Mouse (Mus musculus) right cerebral cortex, postnatal 4 days (tissue): Measurements from ENCODE around the gene Cacna2d1.

Source experiments
- DNase-seq: peaks from one replicate; pipeline ENCODE4 v3.0.0-alpha.2; 2022

Cacna2d1 gene

DNA sequence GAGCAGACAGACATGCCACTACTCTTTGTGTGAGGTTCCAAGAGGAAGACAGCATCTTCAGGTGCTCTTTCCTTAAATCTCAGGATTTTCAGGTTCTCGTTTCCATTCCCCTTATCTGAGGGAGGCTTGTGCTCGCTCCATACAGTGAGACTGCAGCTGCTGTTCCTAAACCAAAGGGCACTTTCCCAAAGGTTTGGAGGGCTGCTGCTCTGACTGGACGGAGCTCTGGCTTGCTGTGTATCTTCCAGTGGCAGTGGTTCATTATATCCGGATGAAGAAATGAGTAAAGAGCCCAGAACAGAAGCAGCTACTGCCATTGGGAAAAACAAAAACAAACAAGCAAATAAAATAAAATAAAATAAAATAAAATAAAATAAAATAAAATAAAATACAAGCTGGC, 359.3 kb downstream of the Cacna2d1 start:
- no peak for DNase-seq

DNA sequence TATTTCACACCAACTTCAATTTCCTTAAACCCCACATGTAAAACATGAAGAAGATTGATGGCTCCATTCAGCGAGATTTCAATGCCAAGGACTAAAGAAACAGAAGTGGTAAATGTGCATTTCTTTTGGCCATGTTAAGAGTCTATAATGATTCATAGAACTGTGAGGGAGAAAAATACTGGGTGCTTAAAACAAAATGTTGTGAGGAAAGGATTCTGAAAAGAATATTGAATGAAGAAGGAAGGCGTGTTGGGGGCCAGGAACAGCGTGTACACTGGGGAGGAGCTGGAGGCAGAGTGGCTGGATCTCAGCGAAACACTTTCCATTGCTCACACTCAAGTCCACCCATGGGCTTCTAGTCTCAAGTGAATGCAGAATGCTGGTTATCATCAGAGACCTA, 360.2 kb downstream of the Cacna2d1 start:
- no peak for DNase-seq

DNA sequence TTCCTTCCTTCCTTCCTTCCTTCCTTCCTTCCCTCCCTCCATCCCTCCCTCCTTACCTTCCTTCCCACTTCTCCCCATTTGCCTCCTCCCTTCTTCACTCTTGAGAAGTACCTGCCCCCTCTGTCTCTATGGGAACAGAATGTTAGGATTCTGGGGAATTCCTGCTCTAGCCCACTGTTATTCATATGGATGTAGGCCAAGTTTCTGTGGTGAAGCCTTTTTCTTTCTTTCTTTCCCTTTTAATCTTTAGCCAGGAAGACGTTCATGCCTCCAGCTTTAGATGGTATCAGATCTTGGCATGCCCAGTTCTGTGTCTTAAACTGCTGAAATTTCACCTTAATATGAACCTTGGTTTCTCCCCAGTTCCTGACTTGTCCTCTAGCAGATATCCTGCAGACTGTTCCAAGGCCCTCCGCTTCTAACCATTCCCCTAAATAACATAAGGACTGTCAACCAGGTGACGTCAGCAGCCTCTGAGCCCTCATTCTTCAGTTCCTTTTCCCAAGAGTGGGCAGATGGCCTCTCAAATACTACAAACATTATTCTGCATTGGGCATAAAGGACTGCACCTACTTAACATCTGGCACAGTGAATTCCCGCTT, 362.8 kb downstream of the Cacna2d1 start:
- DNase-seq, result no peak

DNA sequence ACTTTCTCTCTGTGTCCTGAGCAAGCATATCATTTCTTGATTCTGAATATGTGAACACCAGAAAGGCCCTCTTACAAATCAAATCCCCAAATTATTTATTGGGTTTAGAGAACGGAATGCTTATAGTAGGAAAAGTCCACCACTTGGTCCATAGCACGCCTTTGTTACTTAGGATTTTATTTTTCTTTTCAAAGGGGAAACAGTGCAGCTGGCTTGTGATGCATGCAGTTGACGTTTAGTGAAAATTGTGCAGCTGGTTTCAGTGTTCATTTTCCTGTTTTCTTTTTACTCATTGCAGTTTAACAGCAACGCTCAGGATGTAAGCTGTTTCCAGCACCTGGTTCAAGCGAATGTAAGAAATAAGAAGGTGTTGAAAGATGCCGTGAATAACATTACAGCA, 365.1 kb downstream of the Cacna2d1 start:
- DNase-seq, result no peak

DNA sequence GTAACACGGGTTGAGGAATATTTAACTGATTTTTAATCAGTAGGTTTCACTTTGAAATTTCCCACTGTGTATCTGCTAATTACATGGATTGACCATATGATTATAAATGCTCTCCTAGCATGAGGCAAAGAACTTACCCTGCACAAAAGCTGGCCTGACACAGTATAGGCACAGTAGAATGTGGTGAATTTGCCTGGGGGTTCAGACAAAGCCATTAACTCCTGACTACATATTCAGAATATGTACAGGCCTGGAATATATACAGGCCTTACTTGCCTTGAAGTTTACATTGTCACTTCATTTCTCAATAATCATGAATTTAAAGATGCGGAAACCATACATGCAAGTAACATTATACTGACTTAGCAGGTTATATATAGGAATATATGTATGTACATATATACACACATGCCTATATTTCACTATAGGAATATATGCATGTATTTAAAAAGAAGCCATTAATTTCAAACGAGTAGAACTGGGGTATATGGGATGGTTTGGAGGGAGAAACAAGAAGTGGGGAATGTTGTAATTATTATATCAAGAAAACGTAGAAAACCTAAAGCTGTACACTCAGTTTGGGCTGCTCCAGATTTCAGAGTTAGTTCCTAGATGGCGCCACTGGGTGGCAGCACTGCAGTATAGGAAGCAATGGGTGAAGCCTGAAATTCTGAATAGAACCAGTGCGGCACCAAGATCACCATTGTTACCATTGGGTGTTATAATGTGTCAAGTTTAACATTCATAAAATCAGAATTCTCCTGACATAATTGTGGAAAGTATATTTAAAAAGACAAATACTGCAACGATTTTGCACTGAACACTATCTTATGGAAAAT, 374.9 kb downstream of the Cacna2d1 start:
- DNase-seq, result peak; percentile 81

DNA sequence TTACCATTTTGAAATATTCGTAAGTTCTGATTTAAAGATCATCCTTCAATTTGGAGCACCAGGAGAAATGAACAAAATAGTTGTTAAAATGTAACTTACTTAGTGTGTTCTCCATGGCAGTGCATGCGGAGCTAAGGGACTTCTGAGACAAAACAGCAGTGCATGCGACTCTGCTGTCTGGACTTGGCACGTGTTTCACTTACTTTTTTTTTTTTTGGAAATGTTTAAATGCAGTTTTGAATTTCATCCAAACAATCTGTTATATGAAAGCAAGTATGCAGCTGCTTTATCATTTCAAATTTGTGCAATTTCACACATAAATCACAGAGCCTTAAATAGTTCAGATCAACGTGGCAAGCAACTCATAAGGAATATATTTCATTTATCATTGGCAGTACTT, 379.8 kb downstream of the Cacna2d1 start:
- no peak for DNase-seq

DNA sequence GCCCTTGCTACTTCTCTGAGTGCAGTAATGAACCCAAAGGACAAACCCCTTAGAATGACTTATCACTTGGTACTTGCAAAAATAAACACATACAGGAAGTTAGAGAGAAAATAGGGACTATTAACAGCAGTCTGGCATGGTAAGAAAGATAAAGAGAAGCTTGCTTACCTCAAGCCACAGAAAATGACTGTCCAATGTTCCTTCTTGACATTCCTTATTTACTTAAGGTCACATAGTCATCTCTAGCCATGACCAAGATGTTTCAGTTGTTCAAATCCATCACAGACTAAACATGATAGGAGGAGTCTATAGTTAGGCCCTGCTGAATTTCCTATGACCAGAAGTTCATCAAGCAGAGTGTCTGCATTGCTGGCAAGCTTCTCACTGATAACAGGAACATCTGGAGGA, 381.5 kb downstream of the Cacna2d1 start:
- DNase-seq, result no peak

DNA sequence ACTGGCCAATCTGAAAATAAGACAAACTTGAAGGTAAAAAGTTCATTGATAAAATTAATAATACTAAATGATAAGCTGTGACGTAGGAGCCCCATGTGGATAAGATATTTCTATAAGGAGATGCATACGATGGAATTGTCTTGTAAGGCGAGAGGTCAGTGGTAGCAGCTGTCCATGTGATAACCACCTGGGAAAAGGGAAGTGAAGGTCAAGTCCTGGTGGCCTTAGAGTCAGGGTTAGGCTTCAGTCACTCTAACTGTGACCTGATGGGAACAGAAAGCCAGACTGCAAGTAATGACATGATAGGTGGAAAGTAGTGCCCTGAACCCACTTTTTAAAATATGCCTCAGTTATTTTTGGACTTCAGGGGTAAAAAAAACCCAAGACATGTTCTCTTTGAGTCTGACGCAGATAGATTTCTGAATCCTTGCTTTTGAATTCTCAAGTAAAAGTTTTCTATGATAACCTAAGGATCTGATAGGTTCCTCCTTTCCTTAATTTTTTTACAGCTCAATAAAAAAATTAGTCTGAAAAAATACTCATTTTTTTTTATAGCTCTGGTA, 383.3 kb downstream of the Cacna2d1 start:
- DNase-seq, result no peak

DNA sequence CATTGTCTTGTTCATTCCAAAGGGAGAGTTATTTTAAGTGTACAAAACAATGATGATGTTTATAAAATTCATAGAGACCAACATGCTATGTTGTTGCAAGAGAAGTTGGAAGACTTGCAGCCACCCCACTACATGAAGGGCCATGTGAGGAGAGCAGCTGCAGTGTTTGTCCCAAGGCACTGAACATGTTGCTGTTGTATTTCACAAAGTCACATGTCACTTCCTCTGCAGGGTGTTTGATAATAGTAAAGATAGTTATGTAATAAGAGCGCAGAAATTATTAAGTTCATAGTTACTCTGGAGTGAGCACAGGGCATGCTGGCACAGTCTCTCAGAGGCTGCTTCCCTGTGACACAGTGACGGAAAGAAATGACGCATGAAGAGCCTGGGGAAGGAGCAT, 392.1 kb downstream of the Cacna2d1 start:
- no peak for DNase-seq

DNA sequence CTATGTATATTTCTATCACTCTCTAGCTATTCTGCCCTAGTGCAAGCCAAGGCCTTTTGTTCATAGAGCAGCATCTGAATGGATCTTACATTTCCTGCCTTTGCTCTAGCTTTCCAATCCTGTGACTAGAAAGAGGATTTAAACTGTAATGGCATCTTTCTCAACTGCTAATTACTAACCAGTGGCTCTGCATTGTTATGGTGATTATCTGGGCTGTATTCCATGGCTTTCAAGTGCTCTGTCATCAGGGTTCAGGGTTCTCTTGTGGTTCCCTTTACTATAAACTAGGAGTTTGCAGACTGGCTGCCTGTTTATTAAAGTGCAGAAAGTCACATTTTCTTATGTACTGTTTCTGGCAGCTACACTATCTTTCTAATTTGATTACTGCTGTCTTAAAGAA, 410.9 kb downstream of the Cacna2d1 start:
- DNase-seq, result no peak

DNA sequence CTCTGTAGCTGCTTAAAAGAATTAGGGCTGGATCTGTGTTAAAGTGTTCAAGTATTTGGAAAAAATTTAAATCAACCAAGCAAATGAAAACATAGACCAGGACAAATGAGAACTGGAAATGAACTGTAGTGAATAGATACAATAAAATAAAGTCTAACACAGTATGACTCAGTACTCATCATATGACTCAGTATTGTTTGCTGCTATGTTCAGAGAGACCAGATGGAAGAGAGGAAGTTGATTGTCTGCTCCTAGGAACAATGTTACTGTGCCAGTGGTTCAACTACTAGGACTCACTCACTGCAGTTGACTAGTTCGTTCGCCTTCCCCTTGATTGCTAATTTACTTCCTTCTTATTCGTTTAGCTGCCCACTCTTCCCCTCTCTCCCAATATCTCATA, 421.3 kb downstream of the Cacna2d1 start:
- no peak for DNase-seq

DNA sequence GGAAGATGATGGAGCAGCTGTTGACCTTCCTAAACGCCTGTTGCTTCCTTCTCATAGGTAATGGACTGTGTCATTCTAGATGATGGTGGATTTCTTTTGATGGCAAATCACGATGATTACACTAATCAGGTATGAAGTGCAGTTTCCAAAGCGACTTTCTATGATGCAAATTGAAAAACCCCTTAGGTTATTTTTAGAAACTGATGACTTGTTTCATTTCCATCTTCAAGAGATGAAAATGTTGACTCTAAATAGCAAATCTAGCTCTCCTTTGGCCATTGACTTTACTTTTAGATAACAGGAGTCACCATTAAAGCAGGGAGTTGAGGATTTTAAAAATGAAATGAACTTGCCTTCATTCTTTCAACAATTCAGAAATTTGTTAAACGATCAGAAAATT, 423.2 kb downstream of the Cacna2d1 start:
- DNase-seq, result no peak

DNA sequence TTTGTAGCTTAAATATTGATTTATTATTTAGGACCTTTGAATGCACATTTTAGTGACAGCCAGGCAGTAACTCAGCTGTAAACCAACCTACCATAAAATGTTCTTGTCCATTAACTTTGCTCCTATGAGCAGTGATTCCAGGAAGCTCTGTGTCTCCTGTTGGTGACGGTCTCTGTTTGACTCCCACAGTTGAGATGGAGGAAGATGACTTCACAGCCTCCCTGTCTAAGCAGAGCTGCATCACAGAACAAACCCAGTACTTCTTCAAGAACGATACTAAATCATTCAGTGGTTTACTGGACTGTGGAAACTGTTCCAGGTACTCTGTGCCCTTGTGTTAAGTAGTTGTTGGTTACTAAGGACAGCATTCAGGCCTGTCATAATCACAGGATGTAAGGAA, 427.6 kb downstream of the Cacna2d1 start:
- DNase-seq, result no peak

DNA sequence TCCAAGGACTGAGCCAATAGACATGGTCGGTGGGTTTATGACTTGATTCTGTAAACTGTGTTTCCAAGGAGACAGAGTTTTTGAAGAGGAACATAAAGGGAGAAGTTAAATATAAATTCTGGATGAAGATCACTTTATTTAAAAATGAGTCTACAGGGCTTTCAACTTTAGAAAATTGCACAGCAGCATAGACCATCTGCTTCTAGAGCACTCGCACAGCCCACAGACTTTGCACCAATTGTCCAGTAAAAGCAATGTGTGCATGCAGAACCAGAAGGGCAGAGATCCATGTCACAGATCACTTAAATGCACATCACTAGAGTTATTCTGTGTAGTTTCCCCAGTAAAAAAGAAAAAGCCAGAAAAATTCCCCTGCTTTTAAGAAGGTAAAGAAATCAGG, 428.7 kb downstream of the Cacna2d1 start:
- DNase-seq, result no peak

DNA sequence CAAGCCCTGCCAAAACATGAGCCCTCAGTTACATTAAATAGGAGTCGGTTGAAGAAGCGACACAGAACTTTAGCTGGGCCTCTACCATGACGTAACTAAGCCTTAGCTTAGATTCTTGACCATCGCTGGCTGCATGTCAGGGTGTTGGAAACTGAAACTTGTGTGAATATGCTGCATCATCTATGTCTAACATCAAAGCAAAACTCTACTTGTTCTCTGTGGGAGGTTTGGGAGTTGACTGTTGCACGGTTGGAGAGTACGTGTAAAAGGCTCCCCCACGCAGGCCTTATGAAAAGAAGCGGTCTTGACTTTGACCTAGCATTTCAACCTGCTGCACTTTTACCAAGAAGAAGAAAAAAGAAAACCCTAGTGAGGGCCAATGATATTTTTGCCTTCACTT, 436.2 kb downstream of the Cacna2d1 start:
- DNase-seq, result no peak

DNA sequence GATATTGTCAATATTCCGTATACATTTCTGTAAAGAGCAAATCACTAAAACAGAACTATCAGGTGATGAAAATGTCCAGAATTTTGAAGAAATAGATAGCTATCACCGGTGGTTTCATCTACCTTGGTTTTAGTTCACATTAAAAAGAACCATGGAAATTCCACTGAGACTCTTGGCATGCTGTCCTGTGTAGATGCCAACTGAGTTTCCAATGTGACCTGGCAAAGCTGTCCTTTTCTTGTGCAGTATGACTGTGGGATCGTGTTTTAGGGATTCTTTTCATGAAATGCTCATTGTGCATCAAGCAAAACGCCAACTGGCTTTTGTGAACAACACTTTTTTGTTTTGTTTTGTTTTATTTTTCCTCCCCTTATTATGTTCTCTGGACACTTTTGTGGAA, 439.5 kb downstream of the Cacna2d1 start:
- no peak for DNase-seq

DNA sequence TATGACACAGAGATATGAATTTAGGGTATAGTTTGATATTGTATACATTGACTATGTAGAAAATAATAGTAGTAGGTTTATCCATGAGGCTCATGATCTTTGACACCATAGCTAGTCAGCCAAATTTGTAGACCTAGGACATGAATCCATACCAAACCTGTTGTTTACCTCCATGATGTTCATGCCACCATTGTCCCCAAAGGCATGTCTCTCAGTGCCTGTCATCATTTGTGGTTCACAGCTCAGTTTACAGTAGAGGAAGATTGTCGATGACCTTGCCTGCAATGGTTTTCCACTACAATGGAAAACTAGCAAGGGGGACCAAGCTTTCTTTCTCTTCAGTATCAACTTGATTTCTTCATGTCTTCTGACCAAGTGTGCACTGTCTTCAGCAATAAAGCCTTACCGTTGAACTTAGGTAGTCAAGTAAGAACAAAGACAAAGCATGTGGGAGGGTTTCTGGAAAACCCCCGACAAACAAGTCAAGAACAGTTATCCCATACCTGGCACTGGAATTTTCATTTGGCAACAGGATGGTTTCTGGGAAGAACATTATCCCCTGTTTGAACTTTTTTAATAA, 441.9 kb downstream of the Cacna2d1 start:
- DNase-seq, result no peak

DNA sequence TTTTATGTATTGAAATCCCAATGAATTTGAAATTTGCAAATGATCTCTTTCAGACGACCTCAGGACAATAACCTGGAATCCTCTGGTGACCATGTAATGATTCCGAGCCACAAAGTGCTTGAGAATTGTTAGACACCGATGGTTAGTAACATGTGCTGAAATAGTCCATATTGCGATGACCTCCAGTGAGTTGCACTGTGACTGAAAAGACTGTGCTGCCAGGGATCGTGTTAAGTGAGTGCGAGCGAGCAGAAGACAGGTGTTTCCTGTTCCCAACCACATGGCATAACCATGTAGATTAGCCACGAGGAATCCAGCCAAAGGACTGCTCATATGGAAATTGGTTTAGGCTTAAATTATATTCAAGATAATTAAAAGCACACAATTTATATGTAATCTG, 475.5 kb downstream of the Cacna2d1 start:
- DNase-seq, result no peak

DNA sequence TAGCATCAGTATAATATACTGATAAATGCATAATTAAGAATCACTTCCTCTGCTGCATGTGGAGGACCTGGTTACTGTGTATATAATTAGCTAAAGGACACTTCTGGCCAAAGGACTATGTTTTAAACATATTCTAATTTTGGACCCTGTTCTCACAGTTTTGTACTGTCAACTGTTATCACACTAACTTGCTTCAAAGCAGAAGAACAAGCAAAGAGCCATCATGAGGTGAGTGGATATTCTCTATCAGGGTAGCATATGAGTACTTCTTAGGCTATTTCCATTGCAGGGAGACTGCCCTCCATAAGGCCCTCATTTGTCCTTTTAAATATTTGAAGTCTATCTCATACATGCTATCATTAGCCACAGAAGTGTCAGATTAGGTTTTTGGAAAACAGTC, 480.2 kb downstream of the Cacna2d1 start:
- DNase-seq, result no peak

DNA sequence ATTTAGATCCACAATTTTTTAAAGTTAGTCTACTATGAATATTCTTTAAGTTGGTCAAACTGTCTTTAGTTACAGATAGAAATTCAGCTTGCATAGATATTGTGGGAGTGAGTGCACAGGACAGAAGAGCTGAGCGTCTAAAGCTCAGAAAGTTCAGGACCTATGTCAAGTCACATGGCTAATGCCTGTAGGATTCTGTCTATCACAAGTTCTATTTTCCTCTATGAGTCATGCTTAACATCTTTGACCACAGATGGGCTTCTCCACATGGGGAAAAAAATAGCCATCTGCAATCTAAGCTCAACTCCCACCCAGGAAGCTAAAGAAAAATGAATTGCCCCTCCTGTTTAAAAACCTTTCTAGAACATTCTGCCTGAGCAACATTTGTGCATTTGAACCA, 483.5 kb downstream of the Cacna2d1 start:
- no peak for DNase-seq

DNA sequence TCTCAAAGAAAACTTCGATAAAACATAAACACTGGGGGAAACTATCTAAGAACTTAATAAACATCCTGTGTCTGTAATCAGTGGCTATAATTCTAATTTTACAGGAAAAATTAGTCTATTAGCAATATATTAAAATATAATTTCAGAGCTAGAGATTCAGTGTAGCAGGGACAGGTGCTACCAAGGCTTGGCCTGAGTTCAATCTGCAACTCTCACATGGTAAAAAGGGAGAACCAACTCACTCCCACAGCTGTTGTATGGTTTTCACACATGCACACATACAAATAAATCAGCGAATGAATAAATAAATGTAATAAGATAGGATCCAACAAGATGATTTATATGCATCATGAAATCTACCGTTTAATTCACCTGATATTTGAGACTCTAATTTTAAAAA, 484.0 kb downstream of the Cacna2d1 start:
- no peak for DNase-seq
